Mouse (Mus musculus): Measurements from ENCODE around the gene Ctdsp2. TPM values are rescaled to one million over a fixed set of nuclear protein-coding genes. Genes with fewer than 3 reads are reported as not detected.

Ctdsp2 gene
- total RNA-seq, 2 experiments from 2014 or later: 78.9 to 88.9 TPM

DNA sequence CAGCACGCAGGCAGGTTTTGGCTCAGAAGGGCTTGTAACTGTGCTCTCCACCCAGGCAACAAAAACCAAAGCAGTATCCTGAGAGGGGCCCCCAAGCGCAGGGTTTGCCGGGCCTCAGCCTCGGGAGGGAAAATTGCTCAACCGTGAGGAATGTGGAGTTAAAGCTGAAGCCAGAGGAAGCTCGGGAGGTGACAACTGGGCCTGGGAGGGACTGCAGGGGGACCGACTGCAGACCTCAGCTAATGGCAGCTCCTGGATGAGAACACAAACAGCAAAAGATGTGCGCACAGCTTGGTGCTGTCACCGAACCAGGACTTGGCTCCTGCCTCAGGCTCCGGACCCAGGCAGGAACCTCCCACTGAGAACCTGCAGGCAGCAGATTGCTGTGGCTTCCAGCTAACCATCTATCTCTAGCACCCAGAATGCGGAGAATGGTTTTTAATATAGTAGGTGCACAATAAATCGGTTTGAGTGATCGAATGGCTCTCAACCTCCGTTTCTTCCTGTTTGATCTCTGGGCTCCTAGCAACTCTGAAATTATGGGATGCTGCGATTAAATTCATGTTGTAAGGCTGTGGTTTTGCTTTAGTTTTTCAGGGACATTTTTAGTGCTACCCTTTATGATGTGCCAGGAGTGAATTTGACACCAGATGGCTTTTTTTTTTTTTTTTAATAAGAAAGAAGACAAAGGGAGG is 16.1 kb upstream of the Ctdsp2 start:
- DNase-seq (ENCODE audit: low spot score in 2 of 2): peak; percentile 58 to 61

- DNase-seq (ENCODE audit: low spot score in 2 of 2): no peak
Observed at GRCm38 (mm10) chr10:126962966-126963330, 15.6 kb upstream of the Ctdsp2 start.

DNA sequence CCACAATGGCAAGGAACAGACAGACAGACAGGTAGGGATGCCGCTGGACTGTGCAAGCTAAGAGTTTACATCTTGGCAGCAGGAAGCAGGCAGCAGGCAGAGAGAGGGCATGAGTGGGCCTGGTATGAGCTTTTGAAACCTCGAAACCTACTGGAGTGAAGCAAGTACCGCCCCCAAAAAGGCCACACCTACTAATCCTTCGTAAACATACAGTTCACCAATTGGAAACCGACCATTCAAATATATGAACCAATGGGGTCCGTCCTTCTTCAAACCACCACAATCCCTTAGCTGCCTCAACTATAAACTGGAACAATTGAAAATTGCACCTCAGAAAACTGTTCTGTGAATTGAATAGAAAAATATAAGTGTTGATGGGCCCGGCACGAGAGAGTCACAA is 14.7 kb upstream of the Ctdsp2 start:
- no peak for DNase-seq (ENCODE audit: low spot score in 2 of 2)

GRCm38 (mm10) chr10:126971363-126972050 is 7.0 kb upstream of the Ctdsp2 start:
- DNase-seq (ENCODE audit: low spot score in 2 of 2): no peak

- DNase-seq (ENCODE audit: low spot score in 2 of 2): no peak
Observed at GRCm38 (mm10) chr10:126972051-126972725, 6.3 kb upstream of the Ctdsp2 start.

GRCm38 (mm10) chr10:126972988-126973387 is 5.5 kb upstream of the Ctdsp2 start:
- DNase-seq (ENCODE audit: low spot score in 2 of 2): no peak

GRCm38 (mm10) chr10:126975706-126976105 is 2.8 kb upstream of the Ctdsp2 start:
- no peak for DNase-seq (ENCODE audit: low spot score in 2 of 2)

GRCm38 (mm10) chr10:126977076-126977475 is 1.4 kb upstream of the Ctdsp2 start:
- DNase-seq (ENCODE audit: low spot score in 2 of 2): no peak

GRCm38 (mm10) chr10:126979121-126979635 is 661 bp downstream of the Ctdsp2 start:
- DNase-seq (ENCODE audit: low spot score in 2 of 2): peak in 1 of 2 experiments; percentile 61

GRCm38 (mm10) chr10:126979636-126980151 is 1.2 kb downstream of the Ctdsp2 start:
- DNase-seq (ENCODE audit: low spot score in 2 of 2): peak; percentile 61 to 69

GRCm38 (mm10) chr10:126980221-126980932 is 1.9 kb downstream of the Ctdsp2 start:
- DNase-seq (ENCODE audit: low spot score in 2 of 2): peak; percentile 72 to 78

- DNase-seq (ENCODE audit: low spot score in 2 of 2): no peak
Observed at GRCm38 (mm10) chr10:126980933-126981530, 2.5 kb downstream of the Ctdsp2 start.

DNA sequence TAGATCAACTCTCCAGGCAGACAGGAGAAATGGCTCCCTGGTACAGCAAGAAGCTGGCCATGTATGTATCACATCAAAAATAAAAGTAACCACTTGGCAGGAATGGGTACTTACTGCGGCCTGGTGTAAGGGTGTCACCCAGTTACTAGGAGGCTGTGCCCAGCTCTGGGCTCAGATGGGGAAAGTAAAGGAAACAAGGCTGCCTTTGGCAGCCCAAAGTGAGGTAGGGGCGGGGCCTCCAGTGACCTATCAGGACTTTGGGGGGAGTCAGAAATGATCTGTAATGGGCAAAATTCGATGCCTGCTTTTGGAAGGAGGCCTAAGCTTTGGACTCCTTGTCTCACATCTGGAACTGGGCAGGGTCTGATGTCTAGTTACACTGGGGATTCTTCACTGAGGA is 3.2 kb downstream of the Ctdsp2 start:
- no peak for DNase-seq (ENCODE audit: low spot score in 2 of 2)

DNA sequence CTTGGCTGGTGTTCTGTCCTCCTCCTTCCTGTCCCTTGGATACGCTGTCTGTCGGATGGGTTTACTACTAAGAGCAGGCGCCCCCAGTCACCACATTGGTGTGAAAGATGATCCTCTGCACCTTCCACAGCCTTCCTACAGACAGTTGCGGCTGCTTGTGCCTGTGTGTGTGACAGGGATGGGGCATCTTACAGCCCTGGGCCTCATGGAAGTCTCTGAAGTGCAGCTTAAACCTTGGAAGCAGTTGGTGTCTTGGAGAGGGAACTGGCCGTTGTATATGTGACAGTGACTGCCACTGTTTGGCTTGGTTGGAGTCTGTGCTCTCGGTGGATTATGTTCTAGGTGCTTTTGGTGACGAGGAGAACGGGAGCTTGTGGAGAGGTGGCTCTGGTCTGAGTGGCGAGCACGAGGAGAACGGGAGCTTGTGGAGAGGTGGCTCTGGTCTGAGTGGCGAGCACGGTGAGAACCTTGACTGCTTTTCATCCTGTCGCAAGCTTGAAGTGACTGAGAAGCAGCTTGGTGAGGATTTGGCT is 4.7 kb downstream of the Ctdsp2 start:
- no peak for DNase-seq (ENCODE audit: low spot score in 2 of 2)

- DNase-seq (ENCODE audit: low spot score in 2 of 2): peak in 1 of 2 experiments; percentile 52
Observed at GRCm38 (mm10) chr10:126984189-126985004, 5.9 kb downstream of the Ctdsp2 start.

- DNase-seq (ENCODE audit: low spot score in 2 of 2): no peak
Observed at GRCm38 (mm10) chr10:126985127-126985526, 6.6 kb downstream of the Ctdsp2 start.

- no peak for DNase-seq (ENCODE audit: low spot score in 2 of 2)
Observed at GRCm38 (mm10) chr10:126985579-126985978, 7.1 kb downstream of the Ctdsp2 start.

DNA sequence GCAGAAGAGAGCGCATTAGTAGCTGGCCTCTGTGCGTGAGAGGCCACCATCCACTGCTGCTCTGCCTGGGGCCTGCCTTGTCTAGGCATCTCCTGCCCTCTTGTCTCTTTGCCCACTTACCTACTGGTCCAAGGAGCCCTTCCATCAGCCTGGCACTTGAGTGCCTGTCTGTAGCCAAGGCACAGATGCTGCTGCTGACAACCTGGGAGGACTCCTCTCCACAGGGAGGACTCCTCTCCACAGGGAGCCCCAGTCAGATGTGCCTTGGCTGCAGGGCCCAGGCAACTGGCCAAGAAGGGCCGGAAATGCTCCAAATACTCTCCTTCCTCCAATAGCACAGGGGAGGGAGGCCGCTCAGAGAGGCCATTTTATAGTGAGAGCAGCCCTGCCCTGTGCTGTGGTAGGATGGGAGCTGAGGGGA is 8.0 kb downstream of the Ctdsp2 start:
- peak; percentile 82 for DNase-seq (ENCODE audit: low spot score in 2 of 2)

Data from layer of hippocampus, postnatal 10 days (tissue).